Mouse (Mus musculus): ENCODE measurements at regions not wholly inside any gene's neighbourhood (a gene's known extent, or its start where the extent isn't known, plus 50 kb on each side); places are given as distances from the start of the nearest gene placed in this dataset.

- no peak overlapping the region for H3K27ac ChIP-seq
- H3K9me3 ChIP-seq (replicated peaks) = no peaks in the 10 kb centered on the region
- H3K27me3 ChIP-seq (ENCODE audit: low read depth, poor library complexity, severe bottlenecking) = no peaks in the 10 kb centered on the region
- H3K4me3 ChIP-seq = no peak overlapping the region
- no peaks in the 10 kb centered on the region for H3K36me3 ChIP-seq
- WGBS = 73% methylated on average over 7 of the region's 7 CpGs
- no peak for DNase-seq (ENCODE audit: low spot score)
- H3K4me1 ChIP-seq = peaks cover 22% of the 10 kb centered on the region
These were observed 88.8 kb downstream of the Aldh8a1 start for GRCm38 (mm10) chr10:21465806-21466377.

- no peak overlapping the region for H3K4me3 ChIP-seq
- peaks cover 22% of the 10 kb centered on the region for H3K4me1 ChIP-seq
- no peaks in the 10 kb centered on the region for H3K9me3 ChIP-seq (replicated peaks)
- WGBS = 45% methylated on average over 4 of the region's 4 CpGs
- no peaks in the 10 kb centered on the region for H3K36me3 ChIP-seq
- H3K27ac ChIP-seq = no peak overlapping the region
- no peaks in the 10 kb centered on the region for H3K27me3 ChIP-seq (ENCODE audit: low read depth, poor library complexity, severe bottlenecking)
- no peak for DNase-seq (ENCODE audit: low spot score)
These were observed 90.5 kb downstream of the Aldh8a1 start for GRCm38 (mm10) chr10:21467425-21468085.

GRCm38 (mm10) chr10:21468421-21468820 lies 91.3 kb downstream of the Aldh8a1 start:
- no peak for DNase-seq (ENCODE audit: low spot score)
- Histone ChIP-seq H3K27me3 (ENCODE audit: low read depth, poor library complexity, severe bottlenecking) (no peaks in the 10 kb centered on the region), H3K4me3 (no peak overlapping the region), H3K9me3 (replicated peaks) (no peaks in the 10 kb centered on the region), H3K36me3 (no peaks in the 10 kb centered on the region), H3K4me1 (peaks cover 22% of the 10 kb centered on the region), H3K27ac (no peak overlapping the region)
- WGBS = 73% methylated on average over 10 of the region's 10 CpGs

- H3K9me3 ChIP-seq (replicated peaks) = no peaks in the 10 kb centered on the region
- no peak overlapping the region for H3K4me3 ChIP-seq
- no peak overlapping the region for H3K27ac ChIP-seq
- no peak for DNase-seq (ENCODE audit: low spot score)
- peaks cover 22% of the 10 kb centered on the region for H3K4me1 ChIP-seq
- no peaks in the 10 kb centered on the region for H3K36me3 ChIP-seq
- H3K27me3 ChIP-seq (ENCODE audit: low read depth, poor library complexity, severe bottlenecking) = no peaks in the 10 kb centered on the region
- WGBS = 36% methylated on average over 1 of the region's 1 CpGs
These were observed 92.9 kb downstream of the Aldh8a1 start for GRCm38 (mm10) chr10:21469961-21470360.

GRCm38 (mm10) chr10:21470589-21470988 lies 93.5 kb downstream of the Aldh8a1 start:
- Histone ChIP-seq H3K4me1 (peaks cover 20% of the 10 kb centered on the region), H3K27me3 (ENCODE audit: low read depth, poor library complexity, severe bottlenecking) (no peaks in the 10 kb centered on the region), H3K9me3 (replicated peaks) (no peaks in the 10 kb centered on the region), H3K4me3 (no peak overlapping the region), H3K27ac (no peak overlapping the region), H3K36me3 (no peaks in the 10 kb centered on the region)
- 85% methylated on average over 20 of the region's 20 CpGs for WGBS
- DNase-seq (ENCODE audit: low spot score) = no peak

GRCm38 (mm10) chr10:21474242-21474641 lies 97.2 kb downstream of the Aldh8a1 start:
- H3K27ac ChIP-seq = no peak overlapping the region
- WGBS = 83% methylated on average over 7 of the region's 7 CpGs

GRCm38 (mm10) chr10:21478004-21478403 lies 100.9 kb downstream of the Aldh8a1 start:
- Histone ChIP-seq H3K4me1 (no peaks in the 10 kb centered on the region), H3K4me3 (no peak overlapping the region), H3K9me3 (replicated peaks) (no peaks in the 10 kb centered on the region), H3K27ac (no peak overlapping the region), H3K36me3 (no peaks in the 10 kb centered on the region), H3K27me3 (ENCODE audit: low read depth, poor library complexity, severe bottlenecking) (no peaks in the 10 kb centered on the region)
- WGBS = 98% methylated on average over 3 of the region's 3 CpGs
- no peak for DNase-seq (ENCODE audit: low spot score)

More at GRCm38 (mm10) chr10:21474242-21474641, 97.2 kb downstream of the Aldh8a1 start:
- DNase-seq (ENCODE audit: low spot score) = no peak
- no peaks in the 10 kb centered on the region for H3K36me3 ChIP-seq
- H3K4me1 ChIP-seq = no peaks in the 10 kb centered on the region
- H3K9me3 ChIP-seq (replicated peaks) = no peaks in the 10 kb centered on the region
- H3K4me3 ChIP-seq = no peak overlapping the region
- no peaks in the 10 kb centered on the region for H3K27me3 ChIP-seq (ENCODE audit: low read depth, poor library complexity, severe bottlenecking)

- 83% methylated on average over 3 of the region's 3 CpGs for WGBS
- DNase-seq (ENCODE audit: low spot score) = no peak
- Histone ChIP-seq H3K27ac (no peak overlapping the region), H3K4me1 (no peaks in the 10 kb centered on the region), H3K27me3 (ENCODE audit: low read depth, poor library complexity, severe bottlenecking) (no peaks in the 10 kb centered on the region), H3K4me3 (no peak overlapping the region), H3K9me3 (replicated peaks) (no peaks in the 10 kb centered on the region), H3K36me3 (no peaks in the 10 kb centered on the region)
These were observed 102.3 kb downstream of the Aldh8a1 start for GRCm38 (mm10) chr10:21479403-21479802.

GRCm38 (mm10) chr10:21481255-21481654 lies 104.2 kb downstream of the Aldh8a1 start:
- no peak for DNase-seq (ENCODE audit: low spot score)
- H3K27me3 ChIP-seq (ENCODE audit: low read depth, poor library complexity, severe bottlenecking) = no peaks in the 10 kb centered on the region
- no peak overlapping the region for H3K27ac ChIP-seq
- H3K4me1 ChIP-seq = no peaks in the 10 kb centered on the region
- no peaks in the 10 kb centered on the region for H3K36me3 ChIP-seq
- WGBS = 90% methylated on average over 3 of the region's 3 CpGs
- no peaks in the 10 kb centered on the region for H3K9me3 ChIP-seq (replicated peaks)
- no peak overlapping the region for H3K4me3 ChIP-seq

- WGBS = 84% methylated on average over 4 of the region's 4 CpGs
- H3K4me3 ChIP-seq = no peak overlapping the region
- DNase-seq (ENCODE audit: low spot score) = no peak
- H3K4me1 ChIP-seq = no peaks in the 10 kb centered on the region
- no peaks in the 10 kb centered on the region for H3K36me3 ChIP-seq
- no peaks in the 10 kb centered on the region for H3K27me3 ChIP-seq (ENCODE audit: low read depth, poor library complexity, severe bottlenecking)
- no peak overlapping the region for H3K27ac ChIP-seq
- H3K9me3 ChIP-seq (replicated peaks) = no peaks in the 10 kb centered on the region
These were observed 105.0 kb downstream of the Aldh8a1 start for GRCm38 (mm10) chr10:21482055-21482454.

GRCm38 (mm10) chr10:21482659-21483058 lies 105.6 kb downstream of the Aldh8a1 start:
- Histone ChIP-seq H3K4me1 (no peaks in the 10 kb centered on the region), H3K27ac (no peak overlapping the region), H3K9me3 (replicated peaks) (no peaks in the 10 kb centered on the region), H3K27me3 (ENCODE audit: low read depth, poor library complexity, severe bottlenecking) (no peaks in the 10 kb centered on the region), H3K4me3 (no peak overlapping the region), H3K36me3 (no peaks in the 10 kb centered on the region)
- no peak for DNase-seq (ENCODE audit: low spot score)
- 87% methylated on average over 9 of the region's 9 CpGs for WGBS

- Histone ChIP-seq H3K36me3 (no peaks in the 10 kb centered on the region), H3K27me3 (ENCODE audit: low read depth, poor library complexity, severe bottlenecking) (no peaks in the 10 kb centered on the region), H3K27ac (no peak overlapping the region), H3K4me1 (no peaks in the 10 kb centered on the region), H3K4me3 (no peak overlapping the region), H3K9me3 (replicated peaks) (no peaks in the 10 kb centered on the region)
- no peak for DNase-seq (ENCODE audit: low spot score)
- 93% methylated on average over 3 of the region's 3 CpGs for WGBS
These were observed 106.3 kb downstream of the Aldh8a1 start for GRCm38 (mm10) chr10:21483373-21483772.

GRCm38 (mm10) chr10:21488374-21488930 lies 104.5 kb upstream of the 1700020N01Rik start:
- Histone ChIP-seq H3K4me3 (no peak overlapping the region), H3K4me1 (no peaks in the 10 kb centered on the region), H3K9me3 (replicated peaks) (no peaks in the 10 kb centered on the region), H3K27ac (no peak overlapping the region), H3K36me3 (no peaks in the 10 kb centered on the region), H3K27me3 (ENCODE audit: low read depth, poor library complexity, severe bottlenecking) (no peaks in the 10 kb centered on the region)
- WGBS = 89% methylated on average over 7 of the region's 7 CpGs
- no peak for DNase-seq (ENCODE audit: low spot score)

Measured in limb, embryonic 10.5 days (tissue).